Mouse (Mus musculus): ENCODE measurements around the gene Chil1.

The Chil1 gene

DNA sequence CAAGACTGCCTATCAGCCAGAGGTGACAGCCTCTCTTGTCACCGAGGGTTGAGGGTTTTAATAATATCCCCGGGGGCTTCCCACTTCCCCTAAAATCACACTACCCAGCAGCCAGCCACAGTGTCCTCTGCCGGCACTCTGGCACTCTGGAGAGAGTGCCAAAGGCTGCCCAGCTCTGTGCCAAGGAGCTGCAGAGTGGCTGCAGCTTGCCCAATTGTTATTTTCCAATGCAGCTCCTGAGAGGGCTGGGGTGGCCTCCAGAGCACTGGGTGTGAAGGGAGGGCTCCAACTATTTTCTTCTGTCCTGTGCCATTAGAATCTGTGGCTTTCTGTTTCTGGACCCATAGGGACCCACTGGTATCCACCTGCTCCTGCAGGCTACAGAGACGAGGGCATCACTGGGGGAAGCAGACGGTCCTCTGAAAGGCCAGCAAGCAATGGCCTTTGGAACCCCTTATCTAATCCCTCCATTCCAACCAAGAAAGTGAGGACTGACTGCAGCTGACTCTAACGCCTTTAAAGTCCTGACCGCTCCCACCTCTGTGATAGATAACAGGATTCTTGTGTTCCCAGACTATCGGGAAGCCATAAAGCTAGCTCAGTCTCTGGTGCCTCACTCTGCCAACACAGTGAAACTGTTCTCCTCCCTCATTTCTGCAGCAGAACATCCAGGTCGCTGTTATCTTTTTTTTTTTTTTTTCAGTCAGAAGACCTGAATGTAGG is 23.5 kb downstream of the Chil1 start:
- peak; percentile 87 for DNase-seq

DNA sequence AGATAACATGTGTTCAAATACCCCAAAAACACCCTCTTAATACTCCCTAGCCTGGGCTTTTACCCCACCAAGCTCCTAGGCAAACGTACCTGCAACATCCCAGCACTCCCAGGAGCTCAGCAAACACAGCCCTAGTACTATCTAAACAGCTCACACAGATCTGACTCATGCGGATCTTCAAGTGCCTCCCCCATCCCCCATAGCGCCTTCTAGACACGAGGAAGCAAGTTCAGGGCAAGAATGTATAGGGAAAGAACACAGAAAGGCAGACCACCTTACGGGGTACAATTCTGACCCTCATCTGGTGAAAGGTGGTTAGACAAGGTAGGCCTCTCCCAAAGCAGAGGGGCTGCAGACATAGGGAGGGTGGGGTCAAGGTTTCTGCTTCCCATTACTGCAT is 24.1 kb downstream of the Chil1 start:
- DNase-seq, result no peak

DNA sequence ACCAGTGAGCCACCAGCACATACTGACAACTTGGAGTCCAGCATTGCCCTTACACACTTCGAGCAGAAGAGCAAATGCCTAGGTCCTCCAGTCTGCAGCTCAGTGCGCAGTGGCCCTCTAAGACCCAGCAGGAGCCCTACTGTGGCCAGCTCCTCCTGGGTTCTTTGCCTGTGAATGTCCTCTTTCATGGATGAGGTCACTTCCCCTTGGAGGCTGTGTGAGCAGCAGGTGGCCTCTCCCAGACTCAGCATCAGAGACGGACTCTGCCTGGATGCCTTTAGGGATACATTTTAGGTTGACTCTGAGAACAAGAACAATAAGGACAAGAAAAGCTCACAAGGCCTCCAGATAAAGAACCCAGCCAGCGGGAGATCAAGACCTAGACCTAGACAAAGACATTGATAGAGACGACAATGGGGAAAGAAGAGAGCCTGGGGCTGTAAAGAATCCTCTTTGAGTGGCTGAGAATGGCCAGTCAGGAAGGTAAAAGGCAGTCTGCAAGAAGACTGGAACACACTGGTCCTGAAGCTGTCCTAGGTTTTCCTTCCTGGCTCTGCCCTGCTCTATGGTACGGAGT is 28.3 kb downstream of the Chil1 start:
- DNase-seq, result peak; percentile 66

DNA sequence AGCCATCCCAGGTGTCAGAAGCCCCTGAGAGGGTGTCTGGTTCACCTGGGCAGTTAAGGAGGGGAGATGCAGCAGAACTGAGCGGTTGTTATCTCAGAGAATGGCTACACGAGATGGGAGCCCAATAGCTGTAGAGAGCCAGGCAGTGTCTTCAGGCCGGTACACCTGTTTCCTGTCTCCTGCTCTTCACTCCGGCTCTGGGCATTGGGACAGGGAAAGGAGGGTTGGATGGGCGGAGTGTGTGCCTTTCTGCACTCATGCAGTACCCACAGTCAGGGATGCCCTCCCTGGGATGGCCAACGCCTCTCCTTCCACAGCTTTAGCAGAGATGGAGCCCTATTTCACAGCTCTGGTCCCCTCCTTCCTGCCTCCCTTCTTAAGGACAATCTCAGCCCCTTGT is 29.1 kb downstream of the Chil1 start:
- DNase-seq, result peak; percentile 65

DNA sequence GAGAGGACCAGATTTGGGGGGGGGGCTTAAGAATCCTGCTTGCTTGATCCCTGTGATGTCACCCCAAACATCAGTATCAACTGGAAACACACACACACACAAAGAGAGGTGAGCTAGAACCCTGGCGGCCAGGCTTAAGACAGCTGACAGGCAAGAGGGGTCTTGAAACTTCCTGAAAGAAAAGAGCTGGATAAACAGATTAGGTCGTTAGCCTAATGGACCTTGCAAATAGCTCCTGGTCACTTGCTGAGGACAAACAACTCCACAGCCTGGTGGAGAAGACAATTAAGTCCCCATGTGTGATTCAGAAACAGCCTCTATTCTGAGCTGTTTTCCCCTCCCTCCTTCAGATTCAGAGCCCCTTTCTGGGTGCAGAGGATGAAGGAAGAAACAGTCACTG is 29.7 kb downstream of the Chil1 start:
- no peak for DNase-seq

DNA sequence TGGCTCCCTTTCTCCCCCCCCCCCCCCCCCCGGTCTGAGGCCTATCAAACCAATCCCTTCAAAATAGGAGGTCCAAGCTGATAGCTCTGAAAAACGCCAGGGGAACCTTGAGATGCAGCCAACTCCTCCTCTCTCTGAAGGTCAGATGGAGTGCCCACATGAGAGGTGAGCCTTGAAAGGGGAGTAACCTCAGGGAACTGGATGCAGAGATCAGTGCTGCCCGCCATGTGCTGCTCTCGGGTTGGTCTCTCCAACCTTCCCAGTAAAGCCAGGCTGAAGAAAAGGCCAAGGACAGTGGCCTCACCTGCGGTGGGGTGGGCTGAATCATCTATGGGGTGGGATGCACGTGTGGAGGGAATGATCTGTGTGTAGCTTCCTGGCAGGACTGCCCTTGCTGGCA is 30.4 kb downstream of the Chil1 start:
- peak; percentile 46 for DNase-seq

DNA sequence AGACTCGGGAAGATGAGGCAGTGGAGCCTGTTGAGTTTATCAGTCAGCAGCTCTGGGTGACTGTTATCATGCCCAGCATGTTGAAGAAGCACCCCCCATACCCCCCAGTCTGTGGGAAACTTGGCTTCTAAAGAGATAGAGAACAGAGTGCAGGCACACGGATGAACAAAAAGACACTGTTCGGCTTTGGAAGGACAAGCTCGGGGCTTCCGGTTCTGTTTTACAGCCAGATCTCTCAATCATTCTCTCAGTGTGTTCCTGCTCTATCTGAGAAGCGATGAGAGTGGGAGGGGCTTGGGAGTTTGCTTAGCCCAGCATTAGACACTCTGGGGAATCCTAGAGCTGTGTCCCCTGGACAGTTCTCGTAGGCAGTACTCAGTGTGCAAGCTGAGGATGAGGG is 31.4 kb downstream of the Chil1 start:
- no peak for DNase-seq

DNA sequence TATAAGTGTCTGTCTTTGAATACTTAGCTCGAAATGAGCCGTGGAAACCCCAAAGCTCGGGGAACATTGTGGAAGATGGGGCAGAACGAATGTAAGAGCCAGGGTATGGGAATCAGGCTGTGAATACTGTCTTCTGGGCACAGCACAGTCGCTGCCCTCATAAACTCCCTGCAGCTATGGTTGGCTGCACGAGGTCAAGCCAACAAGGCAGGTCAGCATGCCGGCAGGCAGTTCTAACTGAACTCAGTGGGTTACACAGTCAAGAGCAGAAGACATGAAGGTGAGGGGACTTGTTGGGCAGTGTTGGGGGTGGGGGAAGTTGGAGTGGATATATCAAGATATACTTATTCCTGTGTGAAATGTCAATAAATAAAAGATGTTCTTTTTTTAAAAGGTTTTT is 33.1 kb downstream of the Chil1 start:
- DNase-seq, result no peak

DNA sequence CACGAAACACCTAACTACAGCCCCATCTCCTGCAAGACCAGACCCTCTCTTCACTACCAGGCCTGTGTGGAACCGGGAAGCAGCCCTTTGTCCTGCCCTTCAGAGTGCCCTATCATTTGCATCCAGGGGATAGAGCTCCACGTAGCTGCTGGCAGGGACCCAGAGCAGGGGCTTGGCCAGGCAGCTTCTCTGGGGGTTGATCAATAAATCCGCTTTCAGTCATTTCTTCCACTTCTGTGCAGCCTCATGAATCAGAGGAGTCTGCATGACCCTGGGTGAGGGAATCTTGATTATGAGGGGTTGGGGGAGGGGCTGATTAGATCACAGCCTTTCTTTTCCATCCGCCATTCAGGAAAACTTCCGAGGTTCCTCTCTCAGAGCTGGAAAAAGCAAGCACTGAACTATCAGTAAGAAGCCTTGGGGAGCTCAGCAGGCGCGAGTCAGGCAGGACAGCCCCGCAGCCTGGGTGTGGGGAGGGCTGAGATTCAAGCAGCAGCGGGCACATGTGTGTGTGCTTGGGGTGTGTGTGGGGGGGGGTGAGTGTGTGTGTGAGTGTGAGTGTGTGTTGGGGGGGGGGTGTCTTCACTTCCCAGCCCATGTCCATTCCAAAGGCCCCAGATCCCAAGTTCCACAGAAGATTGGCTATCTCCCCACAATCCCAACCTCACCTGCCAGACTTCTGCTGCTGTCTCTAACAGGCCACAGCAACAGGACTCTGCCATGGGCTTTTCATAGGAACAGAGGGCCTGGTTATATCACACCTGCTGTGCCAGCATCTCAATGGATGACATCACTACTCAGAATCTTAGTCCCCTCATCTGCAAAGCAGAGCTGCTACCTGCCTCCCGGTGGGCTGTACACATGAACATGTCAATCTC is 34.0 kb downstream of the Chil1 start:
- DNase-seq, result no peak

DNA sequence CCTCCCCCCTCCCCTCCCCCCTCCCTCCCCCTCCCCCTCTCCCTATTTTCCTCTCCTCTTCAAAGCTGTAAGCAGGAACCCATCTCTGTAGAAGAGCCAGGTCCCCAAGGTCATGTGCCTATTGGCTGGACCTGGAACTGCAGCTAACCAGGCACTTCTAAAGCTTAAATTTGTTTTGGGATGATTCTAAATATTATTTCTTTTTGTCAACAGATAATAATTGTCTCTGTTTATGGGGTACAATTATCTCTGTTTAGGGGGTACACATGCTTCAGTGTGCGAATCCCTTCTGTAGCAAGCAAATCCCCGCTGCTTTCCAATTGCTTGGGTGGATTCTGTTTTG is 34.6 kb downstream of the Chil1 start:
- DNase-seq, result no peak

DNA sequence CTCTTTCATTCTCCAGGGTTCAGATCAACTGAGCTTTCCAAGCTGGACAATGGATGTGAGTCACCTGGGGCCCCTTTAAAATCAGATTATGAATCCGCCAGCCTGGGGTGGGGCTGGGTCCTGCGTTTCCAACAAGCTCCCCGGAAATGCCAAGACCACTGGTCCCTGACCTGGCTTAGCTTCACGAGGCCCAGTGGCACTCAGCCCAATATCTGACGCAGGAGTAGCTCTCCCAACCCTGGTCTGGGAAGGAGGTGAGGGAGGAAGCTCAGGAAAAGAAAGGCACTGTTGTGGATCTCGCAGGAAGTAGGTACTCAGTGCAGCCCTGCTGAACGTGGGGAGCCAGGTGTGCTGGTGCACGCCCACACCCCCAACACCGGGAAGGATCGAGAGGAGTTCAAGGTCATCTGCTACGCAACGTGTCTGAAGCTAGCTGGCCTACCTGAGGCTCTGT is 35.1 kb downstream of the Chil1 start:
- DNase-seq, result no peak

DNA sequence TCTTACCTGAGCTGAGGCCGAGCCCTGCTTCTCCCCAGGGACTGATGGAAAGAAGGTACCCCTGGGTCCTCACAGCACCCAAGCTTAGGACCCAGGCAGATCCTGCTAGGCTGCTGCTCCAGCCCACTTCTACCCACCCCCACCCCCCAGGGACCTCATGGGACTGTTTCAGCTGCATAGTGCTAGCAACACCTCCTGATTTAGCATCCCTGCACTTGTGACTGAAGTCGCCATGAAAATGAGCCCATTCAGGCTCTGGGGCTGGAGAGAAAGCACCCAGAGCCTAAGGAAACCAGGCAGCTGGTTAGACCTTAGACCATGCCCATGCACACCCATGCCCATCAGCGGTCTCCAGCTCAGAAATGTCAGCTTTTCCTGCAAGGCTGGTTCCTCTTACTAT is 36.0 kb downstream of the Chil1 start:
- DNase-seq, result no peak

DNA sequence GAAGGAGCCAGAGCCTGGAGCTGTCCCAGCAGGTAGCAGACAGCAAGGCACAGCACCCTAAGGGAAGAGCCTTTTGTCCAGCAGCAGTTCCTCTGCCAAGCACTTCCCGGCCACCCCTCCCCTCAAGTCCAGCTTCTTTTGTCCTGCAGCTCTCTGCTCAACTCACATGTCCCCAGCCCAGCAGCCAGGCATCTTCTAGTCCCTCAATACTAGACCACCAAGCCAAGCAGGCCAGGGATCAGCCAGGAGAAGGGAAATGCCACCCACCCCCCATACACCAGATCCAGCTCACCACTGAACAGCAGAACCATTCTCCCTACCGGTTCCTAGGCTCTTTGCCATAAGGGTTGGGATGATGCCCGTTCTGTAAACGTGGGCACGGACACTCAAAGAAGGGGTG is 37.6 kb downstream of the Chil1 start:
- DNase-seq, result no peak

DNA sequence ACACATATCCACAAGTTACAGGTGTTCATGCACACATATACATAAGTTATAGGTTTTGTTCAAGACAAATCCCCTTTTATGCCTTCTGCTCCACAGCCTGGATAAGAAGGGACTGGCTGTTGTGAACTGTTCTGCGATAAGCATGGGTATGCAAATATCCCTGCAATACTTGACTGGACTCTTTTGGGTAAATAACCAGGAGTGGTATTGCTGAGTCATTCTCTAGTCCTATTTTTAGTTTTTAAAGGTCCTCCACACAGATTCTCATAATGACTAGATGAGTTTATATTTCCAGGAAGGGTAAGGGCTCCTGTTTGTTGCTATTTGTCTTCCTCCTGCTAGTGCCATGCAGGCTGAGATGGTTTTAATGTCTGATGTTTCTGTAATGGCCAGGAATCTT is 39.2 kb downstream of the Chil1 start:
- no peak for DNase-seq

DNA sequence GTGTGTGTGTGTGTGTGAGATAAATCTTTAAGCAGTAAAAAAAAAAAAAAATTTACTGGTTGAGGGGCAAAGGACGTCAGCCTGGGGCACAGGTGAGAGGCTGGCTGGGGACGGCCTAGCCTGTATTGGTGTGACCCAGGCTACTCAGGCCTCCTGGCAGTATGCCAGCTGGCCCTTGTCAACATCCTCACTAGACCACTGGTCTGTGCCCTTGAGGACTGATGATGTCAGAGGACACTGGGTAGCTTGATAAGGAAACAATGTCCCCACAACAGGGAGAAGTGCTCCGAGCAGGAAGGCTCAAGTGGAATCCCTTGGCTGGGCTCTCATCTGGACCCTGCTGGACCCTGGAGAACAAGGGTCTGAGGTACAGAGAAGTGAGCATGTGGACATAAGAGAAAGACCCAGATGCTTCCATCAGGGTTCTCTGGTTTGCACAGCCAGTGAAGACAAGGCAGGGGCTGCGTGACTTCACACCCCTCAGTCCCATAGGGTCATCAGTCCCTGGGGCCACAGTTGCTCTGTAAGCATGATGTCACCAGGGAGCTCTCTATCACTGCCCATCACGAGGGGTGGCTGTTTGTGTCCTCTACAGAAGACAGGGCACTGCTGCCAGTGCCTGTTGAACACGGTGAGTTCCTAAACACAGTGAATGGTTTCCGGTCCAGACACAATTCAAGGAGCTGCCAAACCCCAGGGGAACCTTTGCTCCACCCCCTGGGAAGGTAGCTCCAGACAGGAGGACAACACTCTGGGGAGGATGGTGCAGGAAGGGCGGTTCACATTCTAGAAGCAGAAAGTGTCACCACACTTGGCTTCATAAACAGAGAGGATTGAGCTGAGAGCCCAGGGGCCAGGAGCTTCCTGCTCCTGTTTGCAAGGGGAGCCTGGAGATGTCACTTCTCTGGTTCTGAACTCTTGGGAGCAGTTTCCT is 40.4 kb downstream of the Chil1 start:
- no peak for DNase-seq

DNA sequence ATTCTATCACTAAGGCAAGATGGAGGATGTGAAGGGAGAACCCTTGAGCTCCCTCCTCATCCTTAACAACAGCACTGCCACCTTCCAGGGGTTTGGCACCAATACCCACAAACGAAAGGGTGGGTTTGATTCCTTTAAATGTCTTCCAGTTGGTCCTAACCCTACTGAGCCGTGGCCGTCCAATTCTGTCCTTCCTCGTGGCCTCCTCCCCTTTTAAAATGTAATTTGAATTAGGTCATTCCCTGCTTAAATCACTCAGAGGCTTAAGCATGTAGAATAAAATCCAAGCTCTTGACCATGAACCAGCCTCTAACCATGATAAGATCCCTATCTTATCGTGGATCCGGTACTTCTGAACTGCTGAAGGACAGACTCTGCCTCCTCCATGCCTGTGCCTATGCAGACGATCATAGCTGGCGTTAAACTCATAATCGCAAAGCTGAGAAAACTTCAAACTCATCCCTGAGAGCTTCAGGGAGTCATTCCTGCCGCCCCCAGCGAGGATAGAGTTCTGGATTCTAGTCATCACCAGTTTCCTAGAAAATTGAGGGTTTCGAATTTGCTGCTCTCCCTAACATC is 42.8 kb downstream of the Chil1 start:
- DNase-seq, result no peak

DNA sequence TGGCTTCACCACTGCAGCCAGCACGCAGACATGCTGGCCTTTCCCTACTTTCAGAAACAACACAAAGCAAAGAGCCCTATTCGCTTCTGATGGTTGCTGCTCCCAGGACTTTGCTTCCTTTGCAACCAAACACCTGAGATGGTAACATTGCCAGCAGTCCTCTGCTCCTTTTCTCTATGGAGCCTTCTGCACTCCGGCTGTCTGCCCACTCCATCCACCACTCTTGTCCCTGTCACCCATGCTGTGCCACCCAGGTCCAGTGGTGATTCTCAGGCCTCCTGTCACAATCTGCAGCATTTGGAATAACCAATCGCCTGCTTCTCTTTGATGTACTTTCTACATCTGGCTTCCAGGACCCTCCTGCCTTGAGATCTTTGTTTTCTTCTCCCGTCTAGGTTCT is 43.4 kb downstream of the Chil1 start:
- no peak for DNase-seq

DNA sequence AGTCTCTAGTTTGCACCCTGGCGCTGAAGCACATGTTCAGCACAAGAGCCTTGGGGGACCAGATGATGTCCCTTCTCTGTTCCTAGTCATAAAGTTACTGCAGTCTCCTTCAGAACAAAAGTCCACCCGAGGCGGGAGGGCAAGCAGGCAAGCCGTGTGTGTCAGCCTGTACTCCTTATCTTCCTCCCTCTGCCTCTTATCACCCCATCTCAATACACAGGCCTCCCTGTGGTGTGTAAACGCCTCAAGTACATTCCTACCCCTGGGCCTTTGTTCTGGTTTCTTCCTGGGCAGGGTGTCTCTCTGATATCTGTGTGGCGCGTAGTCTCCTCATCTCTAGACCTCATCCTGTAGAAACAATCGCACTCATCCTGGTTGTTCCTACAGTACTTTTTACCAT is 44.8 kb downstream of the Chil1 start:
- DNase-seq, result no peak

DNA sequence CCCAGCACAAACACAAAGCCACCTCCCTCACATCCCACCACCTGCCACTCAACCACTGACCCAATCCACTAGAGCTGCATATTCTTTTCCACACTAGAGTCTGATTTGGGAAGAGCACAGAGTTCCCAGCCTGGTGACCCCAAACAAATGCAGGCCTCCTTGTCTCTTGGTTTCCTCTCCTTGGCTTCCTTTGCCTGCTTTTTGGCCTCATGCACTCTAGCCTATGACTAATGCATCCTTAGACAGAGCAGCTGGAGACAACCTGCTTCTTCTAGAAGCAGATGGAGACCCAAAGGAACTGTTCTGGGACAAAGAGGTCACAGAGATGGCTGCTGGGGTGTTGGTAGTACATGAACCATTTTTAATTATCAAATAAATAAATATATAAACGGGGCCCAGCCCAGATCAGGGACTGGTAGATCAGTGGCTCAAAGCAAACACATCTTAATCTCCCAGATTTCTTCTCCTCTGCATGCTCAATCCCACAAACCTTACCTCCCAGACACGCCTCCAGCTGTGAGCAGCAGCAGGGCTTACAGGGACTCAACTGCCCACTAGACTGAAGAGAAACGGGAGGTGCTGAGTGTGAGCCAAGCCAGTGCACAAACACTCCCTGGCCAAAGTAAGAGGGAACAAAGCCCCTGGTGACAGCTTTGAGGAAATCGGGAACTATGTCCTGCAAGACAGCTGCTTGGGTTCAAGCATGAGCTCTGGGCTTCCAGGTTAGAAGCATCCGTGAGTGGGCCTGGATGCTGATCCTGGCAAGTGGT is 48.0 kb downstream of the Chil1 start:
- DNase-seq, result no peak

DNA sequence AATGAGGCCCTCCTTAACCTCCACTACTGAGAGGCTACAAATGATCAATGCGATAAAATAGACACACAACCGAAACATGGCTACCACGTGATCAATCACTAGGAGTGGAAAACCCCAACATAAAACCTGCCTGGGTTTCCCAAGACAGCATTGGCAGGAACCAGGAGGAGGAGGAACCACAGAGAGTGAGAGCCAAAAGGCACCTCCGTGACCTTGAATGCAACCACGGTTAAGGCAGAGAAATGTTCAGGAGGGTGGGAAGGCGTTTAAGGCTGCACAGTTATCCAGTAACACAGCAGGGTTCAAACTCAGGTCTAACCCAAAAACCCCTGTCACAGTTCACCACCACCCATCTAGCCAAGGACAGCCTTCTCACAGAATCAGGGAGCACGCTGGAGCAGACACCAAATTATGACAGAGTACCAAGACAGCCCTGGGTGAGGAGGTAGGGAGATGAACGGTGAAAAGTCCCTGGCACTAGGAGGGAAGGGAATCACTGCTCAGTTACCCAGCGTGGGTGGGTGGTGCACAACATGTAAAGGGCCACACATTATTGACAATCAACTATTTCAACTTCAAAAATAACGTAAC is 48.8 kb downstream of the Chil1 start:
- DNase-seq, result no peak

DNA sequence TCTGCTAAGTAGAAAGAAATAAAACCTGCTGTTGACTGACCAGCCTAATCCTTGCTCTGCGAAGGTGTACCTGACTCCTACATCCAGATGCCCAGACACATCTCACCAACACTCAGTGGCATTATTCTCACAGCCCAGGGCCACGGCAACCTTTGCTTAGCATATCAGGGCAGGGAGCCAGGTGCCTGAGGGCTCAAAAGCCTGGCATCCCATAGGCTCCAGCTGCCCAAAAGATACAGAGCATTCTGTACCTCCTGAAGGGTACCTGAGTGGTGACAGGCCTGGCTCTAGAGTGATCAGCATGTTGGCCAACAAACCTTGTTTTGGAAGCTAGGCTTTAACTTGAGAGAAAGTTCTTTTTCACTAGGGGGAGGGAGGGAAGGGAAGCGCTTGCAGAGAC is 49.3 kb downstream of the Chil1 start:
- peak; percentile 81 for DNase-seq

All from cerebellum, adult 9-10 months (tissue).